Mouse (Mus musculus) brain, embryonic 14.5 days (tissue): ENCODE measurements around the gene Sec14l5.

Experiments used
- CTCF ChIP-seq: fragments of 200-500 bp; IDR thresholded peaks from 2 replicates; pipeline ENCODE4 v1.5.1; 2012; ENCODE audit warnings: inconsistent platforms, mild to moderate bottlenecking, moderate library complexity, borderline replicate concordance; ENCODE audit not compliant: insufficient read depth, insufficient read length; ENCODE audit errors: extremely low read depth
- POLR2A ChIP-seq: fragments of 200-500 bp; IDR thresholded peaks from 2 replicates; pipeline ENCODE4 v1.6.1; 2012; ENCODE audit warnings: mild to moderate bottlenecking, inconsistent platforms, borderline replicate concordance; ENCODE audit not compliant: poor library complexity, insufficient read depth, insufficient read length, severe bottlenecking; ENCODE audit errors: extremely low read depth

- TF ChIP-seq POLR2A (no peak), CTCF (no peak)
Measured at GRCm38 (mm10) chr16:5159248-5159647, 12.3 kb downstream of the Sec14l5 start.
